Mouse (Mus musculus) ES-Bruce4 (cell line): Measurements from ENCODE around the gene Mlycd.

ENCODE experiments used
- CTCF ChIP-seq: IDR thresholded peaks from one replicate; pipeline ENCODE4 v1.8.1; 2011; ENCODE audit warnings: low read depth, low read length
- EP300 ChIP-seq: IDR thresholded peaks from 2 replicates; pipeline ENCODE4 v1.6.1; 2011; ENCODE audit warnings: low read depth, low read length; ENCODE audit not compliant: insufficient read depth
- POLR2A ChIP-seq: IDR thresholded peaks from one replicate; pipeline ENCODE4 v1.8.1; 2011; ENCODE audit warnings: low read length; ENCODE audit not compliant: insufficient read depth

DNA sequence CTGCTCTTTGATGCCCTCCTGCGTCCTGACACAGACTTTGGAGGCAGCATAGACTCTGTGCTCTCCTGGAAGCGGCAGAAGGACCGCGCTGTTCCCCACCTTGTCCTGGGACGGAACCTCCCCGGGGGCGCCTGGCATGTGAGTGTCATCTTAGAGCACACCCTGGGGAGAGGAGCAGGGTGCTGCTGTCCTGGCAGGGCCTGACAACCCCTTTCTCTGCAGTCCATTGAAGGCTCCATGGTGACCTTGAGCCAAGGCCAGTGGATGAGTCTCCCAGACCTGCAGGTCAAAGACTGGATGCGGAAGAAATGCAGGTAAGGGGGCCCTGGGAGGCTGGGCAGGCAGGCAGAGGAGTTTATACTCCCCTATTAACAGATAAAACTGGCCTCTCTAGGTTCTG lies 48.3 kb downstream of the Mlycd start:
- TF ChIP-seq CTCF: no peak
- no peak for TF ChIP-seq POLR2A
- TF ChIP-seq EP300: no peak
